Mouse (Mus musculus) CH12.LX (cell line): Measurements from ENCODE around the gene Erbb4.

Experiments used
- CTCF ChIP-seq, 2 experiments: IDR thresholded peaks in 1 of 2; conservative IDR thresholded peaks in 1 of 2; 2 replicates each; pipeline ENCODE4 v1.5.1; 2011 to 2012; ENCODE audit warnings: low read depth in 2 of 2, low read length in 2 of 2, improper control_type of control experiment in 1 of 2, inconsistent platforms in 1 of 2, mild to moderate bottlenecking in 1 of 2, moderate library complexity in 1 of 2
- EP300 ChIP-seq: IDR thresholded peaks from 2 replicates; pipeline ENCODE4 v1.6.1; 2011; ENCODE audit warnings: low read length, improper control_type of control experiment
- POLR2A ChIP-seq: IDR thresholded peaks from 2 replicates; pipeline ENCODE4 v1.6.1; 2011; ENCODE audit warnings: low read depth, mild to moderate bottlenecking, improper control_type of control experiment, low read length
- RCOR1 ChIP-seq: conservative IDR thresholded peaks from 2 replicates; pipeline ENCODE4 v1.6.1; 2012; ENCODE audit warnings: low read depth, mild to moderate bottlenecking, inconsistent platforms, low read length, improper control_type of control experiment

DNA sequence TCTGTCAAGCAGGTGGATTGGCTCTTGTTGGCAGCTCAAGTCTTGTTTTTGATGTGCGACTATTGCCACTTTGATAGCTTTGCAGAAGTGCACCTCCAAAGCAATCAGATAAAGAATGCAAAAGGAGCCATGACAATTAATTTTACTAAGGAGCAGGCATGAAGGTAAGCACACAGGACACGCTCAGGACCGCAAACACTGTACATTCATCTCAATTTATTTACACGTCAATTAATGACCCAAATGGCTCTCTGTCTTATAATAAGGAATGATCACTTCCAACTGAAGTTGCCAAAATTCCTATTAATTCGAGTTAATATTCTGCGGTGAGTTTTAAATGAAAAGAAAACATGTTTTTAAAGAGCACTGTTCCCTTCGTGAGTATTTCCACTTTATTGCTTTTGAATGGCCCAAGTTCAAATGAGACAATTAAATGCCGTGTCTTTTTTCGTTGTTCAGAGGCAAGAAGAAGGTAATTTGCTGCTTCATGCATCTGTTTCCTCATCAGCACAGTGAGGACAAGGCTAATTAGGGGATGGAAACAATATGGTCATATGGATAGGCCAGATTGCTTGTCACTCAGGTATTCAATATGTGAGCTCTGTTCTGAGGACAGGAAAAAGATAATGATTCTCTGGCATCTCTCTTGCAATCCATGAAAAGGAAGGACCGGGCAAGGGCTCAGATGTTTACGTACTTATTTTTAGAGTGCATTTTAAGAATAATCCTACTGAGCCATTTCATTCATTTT lies 61.5 kb downstream of the Erbb4 start:
- no peak for TF ChIP-seq CTCF (conservative IDR thresholded peaks at IDR 0.05 in 1 of 2, IDR thresholded peaks at IDR 0.05 in 1 of 2; ENCODE audit: low read depth in 2 of 2, low read length in 2 of 2)
- TF ChIP-seq RCOR1: no peak
- TF ChIP-seq POLR2A: no peak
- TF ChIP-seq EP300: no peak
